Mouse (Mus musculus): Measurements from ENCODE around the gene Tnr.

- no peak for TF ChIP-seq CTCF (IDR thresholded peaks at IDR 0.05; ENCODE audit: borderline replicate concordance, extremely low read depth, insufficient read depth, insufficient read length)
- no peak for TF ChIP-seq POLR2A (IDR thresholded peaks at IDR 0.05; ENCODE audit: borderline replicate concordance, extremely low read depth, insufficient read depth, insufficient read length, poor library complexity, severe bottlenecking)
Measured at GRCm38 (mm10) chr1:159664496-159664895, 140.9 kb downstream of the Tnr start.
